Comparison of ENCODE assay signal across 8 mouse cellular contexts in the genomic region with DNA sequence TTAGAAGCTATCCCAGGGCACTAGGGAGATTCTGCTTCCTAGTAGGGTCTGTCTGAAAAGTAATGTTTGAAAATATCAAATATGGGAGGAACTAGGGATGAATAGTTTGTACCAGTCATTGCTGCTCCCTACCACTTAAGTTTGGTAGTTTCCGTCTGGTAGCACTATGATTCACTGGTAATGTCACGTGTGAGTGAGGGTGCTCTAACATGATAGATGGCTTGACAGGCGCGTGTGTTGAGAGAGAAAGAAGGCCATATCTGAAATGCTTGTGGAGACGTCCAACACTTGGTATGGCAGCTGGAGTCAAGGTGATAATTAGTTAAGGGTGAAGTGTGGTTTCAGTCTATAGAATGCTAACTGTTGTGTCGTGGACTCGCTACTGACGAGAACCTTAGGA. TPM values are rescaled to one million over a fixed set of nuclear protein-coding genes. Genes with fewer than 3 reads are reported as not detected.
DNase-seq lines count a peak whose midpoint lies in the region; ATAC-seq and TF ChIP-seq lines count a peak whose summit lies in the region.

No protein-coding gene starts in this region.

- no peak for DNase-seq in lung, postnatal 25 days (ENCODE audit: low spot score)
- DNase-seq in left cerebral cortex, postnatal 14 days (ENCODE audit: low spot score in 2 of 2): no peak
- DNase-seq in cerebellum, adult 9-11 months: no peak
- DNase-seq in left cerebral cortex, adult 9 months (ENCODE audit: low spot score in 2 of 2): no peak

- no peak for ATAC-seq in lung, embryonic 16.5 days (ENCODE audit: low read depth)
- ATAC-seq in limb, embryonic 12.5 days (ENCODE audit: insufficient number of reproducible peaks, insufficient read depth, low FRiP score, low TSS enrichment, low read depth): no peak
- ATAC-seq in neural tube, embryonic 13.5 days (ENCODE audit: low read depth): no peak

- H3K27me3 ChIP-seq in lung, embryonic 16.5 days (ENCODE audit: control insufficient read depth, insufficient read depth, low read depth, low read length): no peaks in the 10 kb centered on the region
- no peaks in the 10 kb centered on the region for H3K27me3 ChIP-seq in limb, embryonic 12.5 days
- H3K27me3 ChIP-seq in neural tube, embryonic 13.5 days: no peaks in the 10 kb centered on the region

- 0 out of 2 replicates have a peak, but pooled peaks cover 2% of the 10 kb centered on the region for H3K36me3 ChIP-seq in lung, embryonic 16.5 days (ENCODE audit: control insufficient read depth, insufficient read depth, low read length)
- no peaks in the 10 kb centered on the region for H3K36me3 ChIP-seq in limb, embryonic 12.5 days
- 0 out of 2 replicates have a peak, but pooled peaks cover 6% of the 10 kb centered on the region for H3K36me3 ChIP-seq in neural tube, embryonic 13.5 days

- H3K4me1 ChIP-seq in lung, embryonic 16.5 days (replicated peaks; ENCODE audit: control insufficient read depth, insufficient read depth, low read length): peaks cover 11% of the 10 kb centered on the region
- peaks cover 4% of the 10 kb centered on the region for H3K4me1 ChIP-seq in embryonic fibroblast, embryonic 13.5 days (ENCODE audit: control insufficient read depth, insufficient read depth, low read length)
- H3K4me1 ChIP-seq in limb, embryonic 12.5 days (replicated peaks): peaks cover 26% of the 10 kb centered on the region
- peaks cover 51% of the 10 kb centered on the region for H3K4me1 ChIP-seq in neural tube, embryonic 13.5 days (replicated peaks)

- no peak for TF ChIP-seq POLR2A in embryonic fibroblast, embryonic 13.5 days (IDR thresholded peaks at IDR 0.05; ENCODE audit: low read depth, low read length)

- peak overlapping the region; percentile 14; the same call in 1 of the 2 replicates for H3K4me3 ChIP-seq in lung, embryonic 16.5 days (ENCODE audit: low read length)
- H3K4me3 ChIP-seq in embryonic fibroblast, embryonic 13.5 days (ENCODE audit: insufficient read depth, low read length): peak overlapping the region; percentile 64
- peak overlapping the region; percentile 86 for H3K4me3 ChIP-seq in limb, embryonic 12.5 days (replicated peaks)
- H3K4me3 ChIP-seq in neural tube, embryonic 13.5 days: peak overlapping the region; percentile 91

- no peaks in the 10 kb centered on the region for H3K9me3 ChIP-seq in lung, embryonic 16.5 days (ENCODE audit: control insufficient read depth, low read length)
- H3K9me3 ChIP-seq in limb, embryonic 12.5 days: no peaks in the 10 kb centered on the region
- no peaks in the 10 kb centered on the region for H3K9me3 ChIP-seq in neural tube, embryonic 13.5 days

- no peak for TF ChIP-seq CTCF in embryonic fibroblast, embryonic 13.5 days (IDR thresholded peaks at IDR 0.05; ENCODE audit: borderline replicate concordance, insufficient read depth, low read length)

- 0 out of 2 replicates have a peak overlapping the region, but pooled peaks have one; percentile 33 for H3K9ac ChIP-seq in lung, embryonic 16.5 days (ENCODE audit: low read length)
- H3K9ac ChIP-seq in limb, embryonic 12.5 days (replicated peaks): no peak overlapping the region
- peak overlapping the region; percentile 93 for H3K9ac ChIP-seq in neural tube, embryonic 13.5 days

- H3K27ac ChIP-seq in lung, embryonic 16.5 days (ENCODE audit: low read length): no peak overlapping the region
- no peak overlapping the region for H3K27ac ChIP-seq in embryonic fibroblast, embryonic 13.5 days (ENCODE audit: insufficient read depth, low read length)
- no peak overlapping the region for H3K27ac ChIP-seq in limb, embryonic 12.5 days
- H3K27ac ChIP-seq in neural tube, embryonic 13.5 days (replicated peaks): no peak overlapping the region

- 56% methylated on average over 8 of the region's 8 CpGs for whole genome bisulfite sequencing in lung, embryonic 16.5 days
- WGBS in limb, embryonic 12.5 days: 77% methylated on average over 8 of the region's 8 CpGs
- WGBS in neural tube, embryonic 13.5 days: 77% methylated on average over 8 of the region's 8 CpGs

- H3K4me2 ChIP-seq in lung, embryonic 16.5 days (ENCODE audit: low read depth, low read length): peak overlapping the region; percentile 76
- H3K4me2 ChIP-seq in limb, embryonic 12.5 days: peak overlapping the region; percentile 92
- peak overlapping the region; percentile 83 for H3K4me2 ChIP-seq in neural tube, embryonic 13.5 days

- intact Hi-C loops in left cerebral cortex, postnatal 14 days (cut with DNase I): no loop called here

RNA-seq across cellular contexts. Expression of a gene that starts 1.2 kb away (rescaled TPM):
- polyA plus RNA-seq in lung, embryonic 16.5 days (2015; fragmentation: Nextera tagmentation; extraction: Ambion mirVana): 20.1 and 20.4 TPM in 2 replicates
- polyA plus RNA-seq in embryonic fibroblast, embryonic 13.5 days (2011; ENCODE audit: insufficient read length, low read depth, missing spikeins): 42.4 and 49.5 TPM in 2 replicates
- polyA plus RNA-seq in limb, embryonic 12.5 days (2016; fragmentation: Nextera tagmentation; extraction: Ambion mirVana): 24.6 and 24.7 TPM in 2 replicates
- 24.4 and 27.8 TPM in 2 replicates for polyA plus RNA-seq in neural tube, embryonic 13.5 days (2015; fragmentation: Nextera tagmentation; extraction: Ambion mirVana)
- total RNA-seq in left cerebral cortex, postnatal 14 days (2021): 10 to 100 TPM; 65.2 to 71.2 TPM

Comparison
In these comparisons a context has a peak if more than half of its experiments do, and no peak if none do; other contexts are left out.
1. H3K4me3 ChIP-seq: peak in every context shown above with its lines; median percentile 91 in neural tube, embryonic 13.5 days; 86 in limb, embryonic 12.5 days; 64 in embryonic fibroblast, embryonic 13.5 days; 14 in lung, embryonic 16.5 days.